Mouse (Mus musculus) embryonic fibroblast, embryonic 13.5 days (primary cell): ENCODE data around the gene Gjb3. TPM values are rescaled to one million over a fixed set of nuclear protein-coding genes. Genes with fewer than 3 reads are reported as not detected.

Experiments used
- H3K27ac ChIP-seq: 2 replicates; pipeline ENCODE4 v1.5.1; 2012; ENCODE audit warnings: low read length, control low read depth, inconsistent platforms; ENCODE audit not compliant: insufficient read depth
- H3K4me1 ChIP-seq: 2 replicates; pipeline ENCODE4 v1.6.1; 2011; ENCODE audit warnings: low read length; ENCODE audit not compliant: control insufficient read depth, insufficient read depth
- H3K4me3 ChIP-seq: 2 replicates; pipeline ENCODE4 v1.5.1; 2011; ENCODE audit warnings: mild to moderate bottlenecking, control low read depth, low read length; ENCODE audit not compliant: insufficient read depth
- CTCF ChIP-seq: IDR thresholded peaks from 2 replicates; pipeline ENCODE4 v1.5.1; 2011; ENCODE audit warnings: mild to moderate bottlenecking, control low read depth, low read length, moderate library complexity, borderline replicate concordance; ENCODE audit not compliant: insufficient read depth
- POLR2A ChIP-seq: IDR thresholded peaks from 2 replicates; pipeline ENCODE4 v1.6.1; 2011; ENCODE audit warnings: low read depth, mild to moderate bottlenecking, control low read depth, low read length, moderate library complexity
- polyA plus RNA-seq: library from polyadenylated mRNA; stranded (reverse); fragments of >200 nt; gene quantifications from 2 replicates; pipeline ENCODE4 v1.2.4, GENCODE M21; 2011; ENCODE audit warnings: low read depth; ENCODE audit not compliant: missing spikeins, insufficient read length

Gjb3 gene
- polyA plus RNA-seq, 1 experiment: 6.6 TPM

- no peak overlapping the region for H3K27ac ChIP-seq
- TF ChIP-seq POLR2A (no peak), CTCF (no peak)
- H3K4me1 ChIP-seq: no peaks in the 10 kb centered on the region
- no peak overlapping the region for H3K4me3 ChIP-seq
Measured at GRCm38 (mm10) chr4:127365433-127365832, 34.8 kb upstream of the Gjb3 start.

- H3K4me1 ChIP-seq: no peaks in the 10 kb centered on the region
- H3K27ac ChIP-seq: no peak overlapping the region
- no peak overlapping the region for H3K4me3 ChIP-seq
- TF ChIP-seq POLR2A (no peak), CTCF (no peak)
Measured at GRCm38 (mm10) chr4:127364431-127364830, 33.8 kb upstream of the Gjb3 start.

GRCm38 (mm10) chr4:127363331-127363730 is 32.7 kb upstream of the Gjb3 start:
- no peak overlapping the region for H3K4me3 ChIP-seq
- H3K4me1 ChIP-seq: no peaks in the 10 kb centered on the region
- H3K27ac ChIP-seq: no peak overlapping the region
- TF ChIP-seq CTCF (no peak), POLR2A (no peak)

GRCm38 (mm10) chr4:127362520-127362919 is 31.9 kb upstream of the Gjb3 start:
- H3K4me3 ChIP-seq: no peak overlapping the region
- H3K27ac ChIP-seq: no peak overlapping the region
- no peak for TF ChIP-seq POLR2A
- TF ChIP-seq CTCF: no peak
- no peaks in the 10 kb centered on the region for H3K4me1 ChIP-seq

- peaks cover 9% of the 10 kb centered on the region; the same call in 1 of the 2 replicates for H3K4me1 ChIP-seq
- H3K27ac ChIP-seq: no peak within 1 kb of the TSS
- H3K4me3 ChIP-seq: no peak within 1 kb of the TSS
- TF ChIP-seq CTCF (no peak), POLR2A (no peak)
Measured at GRCm38 (mm10) chr4:127358018-127358417, 27.4 kb upstream of the Gjb3 start, which contains the start of gene Gjb5. Gjb5 (minus strand) TSS chr4:127358181.

- Histone ChIP-seq H3K27ac (peak overlapping the region; percentile 84), H3K4me3 (no peak overlapping the region), H3K4me1 (peaks cover 16% of the 10 kb centered on the region)
- no peak for TF ChIP-seq POLR2A
- no peak; the same call in 1 of the 2 replicates for TF ChIP-seq CTCF
Measured at GRCm38 (mm10) chr4:127354506-127355485, 24.2 kb upstream of the Gjb3 start.

GRCm38 (mm10) chr4:127353951-127354438 is 23.4 kb upstream of the Gjb3 start, which contains the start of gene Gjb4:
Gjb4 (minus strand) TSS chr4:127354081.
- TF ChIP-seq POLR2A (no peak), CTCF (no peak)
- peaks cover 16% of the 10 kb centered on the region for H3K4me1 ChIP-seq
- H3K4me3 ChIP-seq: no peak within 1 kb of the TSS
- H3K27ac ChIP-seq: peak within 1 kb of the TSS; percentile 84

GRCm38 (mm10) chr4:127352594-127352993 is 21.9 kb upstream of the Gjb3 start:
- no peak for TF ChIP-seq POLR2A
- no peak for TF ChIP-seq CTCF
- H3K4me3 ChIP-seq: no peak overlapping the region
- peaks cover 20% of the 10 kb centered on the region for H3K4me1 ChIP-seq
- peak overlapping the region; percentile 65 for H3K27ac ChIP-seq

GRCm38 (mm10) chr4:127349560-127350300 is 19.1 kb upstream of the Gjb3 start:
- no peak for TF ChIP-seq CTCF
- TF ChIP-seq POLR2A: no peak
- Histone ChIP-seq H3K4me3 (no peak overlapping the region), H3K4me1 (peaks cover 20% of the 10 kb centered on the region), H3K27ac (peak overlapping the region; percentile 36; the same call in 1 of the 2 replicates)
